Mouse (Mus musculus) retina, embryonic 14.5 days (tissue): ENCODE data around the gene Chrna5.
"Not testable (repeated sequence)": the region's sequence is repeated elsewhere in the genome, so short reads cannot be mapped to it uniquely, and the experiment has no call there.

Experiments used
- DNase-seq: peaks from one replicate; pipeline ENCODE4 v3.0.0-alpha.2; 2015; ENCODE audit warnings: low spot score

Gene Chrna5

GRCm38 (mm10) chr9:54980674-54981073 is at the start of gene Chrna5:
Gene Chrna5, plus strand, starts transcription at chr9:54980880.
- peak; percentile 69 for DNase-seq

- DNase-seq = no peak
Measured at GRCm38 (mm10) chr9:54931765-54932164, 48.9 kb upstream of the Chrna5 start.

GRCm38 (mm10) chr9:54932379-54932778 is 48.3 kb upstream of the Chrna5 start:
- DNase-seq = no peak

GRCm38 (mm10) chr9:54942071-54942470 is 38.6 kb upstream of the Chrna5 start:
- DNase-seq = no peak

- no peak for DNase-seq
Measured at GRCm38 (mm10) chr9:54944467-54944866, 36.2 kb upstream of the Chrna5 start.

- DNase-seq = no peak
Measured at GRCm38 (mm10) chr9:54946256-54946655, 34.4 kb upstream of the Chrna5 start.

GRCm38 (mm10) chr9:54949465-54949864 is 31.2 kb upstream of the Chrna5 start:
- DNase-seq = no peak

GRCm38 (mm10) chr9:54950162-54950561 is 30.5 kb upstream of the Chrna5 start:
- DNase-seq = not testable (repeated sequence)

GRCm38 (mm10) chr9:54950575-54951321 is 29.9 kb upstream of the Chrna5 start, which contains the start of the genes Psma4 and AY074887:
Gene Psma4, plus strand, starts transcription at chr9:54950790.
Gene AY074887, minus strand, starts transcription at chr9:54950998.
- DNase-seq = peak; percentile 94

- no peak for DNase-seq
Measured at GRCm38 (mm10) chr9:54961059-54961458, 19.6 kb upstream of the Chrna5 start.

GRCm38 (mm10) chr9:54963669-54964068 is 17.0 kb upstream of the Chrna5 start:
- DNase-seq = no peak

GRCm38 (mm10) chr9:54969972-54970637 is 10.6 kb upstream of the Chrna5 start:
- DNase-seq = no peak

- peak; percentile 87 for DNase-seq
Measured at GRCm38 (mm10) chr9:54981291-54982191, 861 bp downstream of the Chrna5 start.

GRCm38 (mm10) chr9:54982401-54982800 is 1.7 kb downstream of the Chrna5 start:
- DNase-seq = peak; percentile 18

GRCm38 (mm10) chr9:54990362-54990761 is 9.7 kb downstream of the Chrna5 start:
- DNase-seq = no peak

- no peak for DNase-seq
Measured at GRCm38 (mm10) chr9:54994381-54994780, 13.7 kb downstream of the Chrna5 start.

GRCm38 (mm10) chr9:54995645-54996044 is 15.0 kb downstream of the Chrna5 start:
- no peak for DNase-seq

- DNase-seq = no peak
Measured at GRCm38 (mm10) chr9:55003609-55004008, 22.9 kb downstream of the Chrna5 start.

- DNase-seq = no peak
Measured at GRCm38 (mm10) chr9:55009692-55010091, 29.0 kb downstream of the Chrna5 start.

- DNase-seq = peak; percentile 22
Measured at GRCm38 (mm10) chr9:55010588-55011350, 30.1 kb downstream of the Chrna5 start.

- no peak for DNase-seq
Measured at GRCm38 (mm10) chr9:55016926-55017325, 36.2 kb downstream of the Chrna5 start.

- DNase-seq = no peak
Measured at GRCm38 (mm10) chr9:55023326-55023725, 42.6 kb downstream of the Chrna5 start.
